Mouse (Mus musculus): ENCODE data around the gene Sik3. TPM values are rescaled to one million over a fixed set of nuclear protein-coding genes. Genes with fewer than 3 reads are reported as not detected.

The Sik3 gene
- polyA plus RNA-seq, 1 experiment from 2014 or later: 10.2 TPM

DNA sequence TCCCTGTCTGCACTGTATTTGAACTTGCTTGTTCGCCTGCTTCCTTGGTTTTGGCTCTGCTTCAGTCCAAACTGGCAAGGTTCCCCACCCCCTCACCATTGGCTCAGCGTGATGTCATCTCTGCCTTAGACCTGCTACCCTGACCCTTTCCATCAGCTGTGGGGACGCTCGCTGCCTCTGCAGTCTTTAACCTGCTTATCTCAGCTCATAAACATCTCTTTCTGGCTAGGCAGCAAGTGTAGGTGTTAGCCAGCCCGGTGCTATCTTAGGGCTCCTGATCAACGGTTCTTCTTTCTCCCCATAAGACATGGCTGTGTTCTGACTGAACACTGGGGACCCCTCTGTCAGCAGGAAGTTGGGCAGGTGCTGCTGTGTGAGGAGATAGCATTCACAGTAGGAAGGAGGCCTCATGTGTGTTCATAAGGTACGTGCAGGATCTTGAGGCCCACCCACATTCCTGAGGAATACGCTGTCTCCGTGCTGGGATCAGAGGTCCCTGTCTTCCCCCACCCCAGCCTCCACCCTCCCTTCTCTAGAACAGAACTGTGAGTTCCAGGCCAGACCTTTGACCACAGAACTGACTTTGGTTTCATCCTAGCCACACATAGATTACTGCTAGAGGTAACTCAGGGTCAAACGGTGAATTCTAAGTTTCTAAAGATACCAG is 194.3 kb downstream of the Sik3 start:
- no peak overlapping the region for H3K4me2 ChIP-seq
- H3K9ac ChIP-seq: no peak overlapping the region
- no peaks in the 10 kb centered on the region for H3K9me3 ChIP-seq (replicated peaks)
- no peak overlapping the region for H3K4me3 ChIP-seq (replicated peaks)
- H3K4me1 ChIP-seq: 0 out of 2 replicates have a peak, but pooled peaks cover 3% of the 10 kb centered on the region
- 61% methylated on average over 10 of the region's 10 CpGs for WGBS
- no peaks in the 10 kb centered on the region for H3K27me3 ChIP-seq
- H3K36me3 ChIP-seq: peaks cover 85% of the 10 kb centered on the region
- 0 out of 2 replicates have a peak, but pooled peaks have one; percentile 43 for ATAC-seq (replicated peaks; ENCODE audit: low FRiP score)
- H3K27ac ChIP-seq: 0 out of 2 replicates have a peak overlapping the region, but pooled peaks have one; percentile 16

DNA sequence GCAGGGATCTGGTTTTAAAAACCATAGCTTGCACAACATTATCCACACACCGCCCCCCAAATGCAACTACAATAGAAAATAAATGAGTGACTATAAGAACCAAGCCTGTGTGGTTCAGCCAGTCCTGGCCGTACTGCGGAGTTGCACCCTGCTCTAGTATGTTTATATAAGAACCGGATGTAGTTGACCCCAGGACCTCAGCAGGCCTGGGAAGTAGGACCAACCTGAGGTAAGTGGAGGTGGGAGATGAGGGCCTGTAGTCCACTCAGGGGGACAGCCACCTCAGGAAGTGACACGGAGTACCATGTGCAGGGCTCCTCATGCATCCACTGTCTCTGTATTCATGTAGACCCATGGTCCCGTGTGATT is 194.9 kb downstream of the Sik3 start:
- no peak overlapping the region for H3K27ac ChIP-seq
- peaks cover 85% of the 10 kb centered on the region for H3K36me3 ChIP-seq
- WGBS: 58% methylated on average over 6 of the region's 6 CpGs

DNA sequence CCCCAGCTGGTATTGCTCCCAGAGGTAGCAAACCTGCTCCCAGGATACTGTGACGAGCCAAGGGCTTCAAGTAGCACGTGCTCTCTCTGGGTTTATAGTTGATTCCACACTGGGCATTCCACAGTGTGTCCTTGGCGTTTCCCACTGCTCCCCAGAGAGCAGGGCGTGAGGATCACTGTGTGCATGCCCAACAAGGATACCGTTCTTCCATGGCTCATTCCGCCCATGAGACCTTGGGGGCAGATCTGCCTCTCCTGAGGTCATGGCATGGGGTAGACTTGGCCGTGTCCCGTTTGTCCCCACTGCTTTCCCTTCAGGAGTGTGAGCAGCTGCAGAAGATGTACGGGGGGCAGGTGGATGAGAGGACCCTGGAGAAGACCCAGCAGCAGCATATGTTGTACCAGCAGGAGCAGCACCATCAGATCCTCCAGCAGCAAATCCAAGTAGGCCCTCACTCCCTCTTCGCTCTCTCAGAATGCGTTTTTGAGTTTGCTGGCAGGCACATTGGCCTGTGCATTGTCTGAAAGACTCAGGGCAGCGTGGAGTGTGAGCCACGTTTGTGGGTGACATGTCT is 195.9 kb downstream of the Sik3 start:
- no peaks in the 10 kb centered on the region for H3K27me3 ChIP-seq
- H3K36me3 ChIP-seq: peaks cover 87% of the 10 kb centered on the region
- ATAC-seq (replicated peaks; ENCODE audit: low FRiP score): no peak
- H3K27ac ChIP-seq: no peak overlapping the region
- no peak overlapping the region for H3K9ac ChIP-seq
- 0 out of 2 replicates have a peak, but pooled peaks cover 3% of the 10 kb centered on the region for H3K4me1 ChIP-seq
- no peaks in the 10 kb centered on the region for H3K9me3 ChIP-seq (replicated peaks)
- H3K4me2 ChIP-seq: no peak overlapping the region
- no peak overlapping the region for H3K4me3 ChIP-seq (replicated peaks)
- WGBS: 87% methylated on average over 13 of the region's 13 CpGs

More for the DNA sequence above, 194.9 kb downstream of the Sik3 start:
- ATAC-seq (replicated peaks; ENCODE audit: low FRiP score): no peak
- 0 out of 2 replicates have a peak, but pooled peaks cover 3% of the 10 kb centered on the region for H3K4me1 ChIP-seq
- H3K27me3 ChIP-seq: no peaks in the 10 kb centered on the region
- H3K4me2 ChIP-seq: no peak overlapping the region
- H3K9ac ChIP-seq: no peak overlapping the region
- H3K9me3 ChIP-seq (replicated peaks): no peaks in the 10 kb centered on the region
- no peak overlapping the region for H3K4me3 ChIP-seq (replicated peaks)

DNA sequence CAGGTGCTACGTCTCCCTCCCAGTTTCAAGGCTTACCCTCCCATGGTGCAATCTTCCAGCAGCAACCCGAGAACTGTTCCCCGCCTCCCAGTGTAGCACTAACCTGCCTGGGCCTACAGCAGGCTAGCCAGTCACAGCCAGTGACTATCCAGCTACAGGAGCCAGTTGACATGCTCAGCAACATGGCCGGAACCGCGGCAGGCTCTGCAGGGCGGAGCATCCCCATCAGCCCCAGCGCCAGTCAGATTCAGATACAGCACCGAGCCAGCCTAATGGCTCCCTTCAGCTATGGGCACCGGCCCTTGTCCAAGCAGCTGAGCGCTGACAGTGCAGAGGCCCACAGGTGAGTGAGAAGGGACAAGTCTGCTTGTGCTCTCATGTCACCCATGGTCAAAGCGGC is 197.9 kb downstream of the Sik3 start:
- no peaks in the 10 kb centered on the region for H3K9me3 ChIP-seq (replicated peaks)
- WGBS: 91% methylated on average over 12 of the region's 12 CpGs

DNA sequence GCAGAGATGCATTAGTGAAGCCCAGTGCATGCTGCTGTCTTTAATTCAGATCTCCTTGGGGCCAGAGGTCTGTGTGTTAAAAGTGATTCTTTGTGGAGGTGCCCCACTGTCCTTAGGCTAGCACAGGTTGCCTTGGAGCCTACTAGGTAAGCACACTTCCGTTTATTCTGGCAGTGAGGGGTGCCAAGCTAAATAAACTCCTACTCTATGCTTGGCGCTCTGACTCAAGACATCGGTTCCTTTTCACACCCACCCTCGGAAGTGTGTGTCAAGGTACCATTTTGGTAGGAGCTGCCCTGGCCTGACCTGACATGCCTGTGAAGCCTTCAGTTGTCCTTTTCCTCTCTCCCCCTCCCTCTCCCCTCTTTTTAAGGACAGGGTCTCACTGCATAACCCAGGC is 201.7 kb downstream of the Sik3 start:
- peaks cover 61% of the 10 kb centered on the region for H3K36me3 ChIP-seq
- H3K4me3 ChIP-seq (replicated peaks): no peak overlapping the region

More for the DNA sequence above, 197.9 kb downstream of the Sik3 start:
- Histone ChIP-seq H3K4me3 (replicated peaks) (no peak overlapping the region), H3K4me2 (no peak overlapping the region), H3K27ac (no peak overlapping the region), H3K4me1 (0 out of 2 replicates have a peak, but pooled peaks cover 3% of the 10 kb centered on the region), H3K27me3 (no peaks in the 10 kb centered on the region), H3K9ac (no peak overlapping the region), H3K36me3 (peaks cover 80% of the 10 kb centered on the region)
- ATAC-seq (replicated peaks; ENCODE audit: low FRiP score): no peak

GRCm38 (mm10) chr9:46214946-46215337 is 202.3 kb downstream of the Sik3 start:
- Histone ChIP-seq H3K4me2 (no peak overlapping the region), H3K27ac (no peak overlapping the region), H3K27me3 (no peaks in the 10 kb centered on the region), H3K36me3 (peaks cover 63% of the 10 kb centered on the region), H3K9me3 (replicated peaks) (no peaks in the 10 kb centered on the region), H3K4me3 (replicated peaks) (no peak overlapping the region), H3K4me1 (no peaks in the 10 kb centered on the region), H3K9ac (no peak overlapping the region)
- 87% methylated on average over 10 of the region's 10 CpGs for WGBS
- ATAC-seq (replicated peaks; ENCODE audit: low FRiP score): no peak

More for the DNA sequence above, 201.7 kb downstream of the Sik3 start:
- no peak overlapping the region for H3K4me2 ChIP-seq
- ATAC-seq (replicated peaks; ENCODE audit: low FRiP score): no peak
- H3K4me1 ChIP-seq: no peaks in the 10 kb centered on the region
- H3K9ac ChIP-seq: no peak overlapping the region
- no peaks in the 10 kb centered on the region for H3K9me3 ChIP-seq (replicated peaks)
- WGBS: 78% methylated on average over 4 of the region's 4 CpGs
- H3K27ac ChIP-seq: no peak overlapping the region
- no peaks in the 10 kb centered on the region for H3K27me3 ChIP-seq

DNA sequence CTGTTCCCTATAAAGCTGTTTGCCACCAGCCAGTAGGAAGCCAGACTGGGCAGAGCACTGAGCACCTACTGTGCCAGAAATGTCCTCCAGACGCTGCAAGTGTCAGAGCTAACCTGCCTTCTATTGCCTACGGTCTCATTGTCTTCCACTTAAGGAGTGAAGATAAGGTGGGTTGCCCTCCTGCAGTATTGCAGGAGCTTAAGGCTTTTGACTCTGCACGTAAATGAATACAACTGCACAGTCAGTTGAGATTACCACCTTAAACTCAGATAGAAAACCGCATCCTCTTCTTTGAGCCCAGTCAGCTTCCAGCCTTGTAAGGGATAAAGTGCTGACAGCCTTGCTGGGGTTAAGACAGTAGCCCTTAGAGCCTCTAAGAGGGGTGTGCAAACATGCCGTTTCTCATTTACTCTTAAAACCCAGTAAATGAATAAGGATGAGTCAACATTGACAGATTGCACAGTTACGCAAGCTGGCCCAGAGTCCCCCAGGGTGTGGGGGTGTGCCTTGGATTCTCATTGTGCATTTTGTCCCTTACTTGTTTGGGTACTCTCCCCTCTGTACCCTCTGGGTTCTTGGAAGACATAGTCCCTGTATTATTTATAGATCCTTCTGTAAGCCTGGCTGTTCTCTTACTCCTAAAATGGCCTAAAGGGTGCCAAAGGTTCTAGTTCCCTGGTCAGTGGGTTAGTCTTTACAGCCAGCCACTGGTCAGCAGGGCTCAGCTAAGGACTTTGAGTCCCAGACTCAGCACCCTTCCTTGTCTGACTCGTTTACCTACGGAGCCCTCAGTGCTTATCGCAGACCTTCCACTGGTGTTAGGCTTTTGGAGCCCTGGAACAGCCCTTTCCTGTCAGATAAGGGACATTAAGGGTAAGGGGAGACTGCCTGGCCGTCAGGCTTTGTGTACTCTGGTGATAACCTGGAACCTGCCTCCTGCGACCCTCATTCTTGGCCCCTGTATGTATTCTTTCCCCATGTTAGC is 203.0 kb downstream of the Sik3 start:
- Histone ChIP-seq H3K27ac (no peak overlapping the region), H3K36me3 (peaks cover 64% of the 10 kb centered on the region), H3K4me3 (replicated peaks) (no peak overlapping the region), H3K9me3 (replicated peaks) (no peaks in the 10 kb centered on the region), H3K4me1 (no peaks in the 10 kb centered on the region), H3K9ac (no peak overlapping the region), H3K4me2 (no peak overlapping the region), H3K27me3 (no peaks in the 10 kb centered on the region)
- WGBS: 81% methylated on average over 11 of the region's 11 CpGs
- no peak for ATAC-seq (replicated peaks; ENCODE audit: low FRiP score)

- Histone ChIP-seq H3K27ac (no peak overlapping the region), H3K27me3 (no peaks in the 10 kb centered on the region), H3K9ac (no peak overlapping the region), H3K36me3 (peaks cover 63% of the 10 kb centered on the region), H3K9me3 (replicated peaks) (no peaks in the 10 kb centered on the region), H3K4me1 (no peaks in the 10 kb centered on the region), H3K4me3 (replicated peaks) (no peak overlapping the region), H3K4me2 (no peak overlapping the region)
- ATAC-seq (replicated peaks; ENCODE audit: low FRiP score): no peak
- 95% methylated on average over 13 of the region's 13 CpGs for WGBS
These were observed 204.3 kb downstream of the Sik3 start for GRCm38 (mm10) chr9:46216744-46217470.

GRCm38 (mm10) chr9:46218176-46218575 is 205.6 kb downstream of the Sik3 start:
- ATAC-seq (replicated peaks; ENCODE audit: low FRiP score): no peak
- H3K4me3 ChIP-seq (replicated peaks): no peak overlapping the region
- H3K27ac ChIP-seq: no peak overlapping the region
- no peak overlapping the region for H3K4me2 ChIP-seq
- H3K9ac ChIP-seq: no peak overlapping the region
- no peaks in the 10 kb centered on the region for H3K9me3 ChIP-seq (replicated peaks)
- peaks cover 62% of the 10 kb centered on the region for H3K36me3 ChIP-seq
- no peaks in the 10 kb centered on the region for H3K27me3 ChIP-seq
- 68% methylated on average over 9 of the region's 9 CpGs for WGBS
- H3K4me1 ChIP-seq: no peaks in the 10 kb centered on the region

GRCm38 (mm10) chr9:46223090-46223489 is 210.5 kb downstream of the Sik3 start:
- no peak overlapping the region for H3K9ac ChIP-seq
- no peak for ATAC-seq (replicated peaks; ENCODE audit: low FRiP score)
- H3K36me3 ChIP-seq: peaks cover 37% of the 10 kb centered on the region
- H3K9me3 ChIP-seq (replicated peaks): no peaks in the 10 kb centered on the region
- no peaks in the 10 kb centered on the region for H3K4me1 ChIP-seq
- no peak overlapping the region for H3K27ac ChIP-seq
- H3K4me2 ChIP-seq: no peak overlapping the region
- no peaks in the 10 kb centered on the region for H3K27me3 ChIP-seq
- no peak overlapping the region for H3K4me3 ChIP-seq (replicated peaks)
- 82% methylated on average over 6 of the region's 6 CpGs for WGBS

GRCm38 (mm10) chr9:46224101-46224500 is 211.5 kb downstream of the Sik3 start:
- Histone ChIP-seq H3K9me3 (replicated peaks) (no peaks in the 10 kb centered on the region), H3K4me3 (replicated peaks) (no peak overlapping the region), H3K4me2 (no peak overlapping the region), H3K4me1 (no peaks in the 10 kb centered on the region), H3K27ac (no peak overlapping the region), H3K9ac (no peak overlapping the region), H3K27me3 (no peaks in the 10 kb centered on the region), H3K36me3 (peaks cover 36% of the 10 kb centered on the region)
- no peak for ATAC-seq (replicated peaks; ENCODE audit: low FRiP score)
- 73% methylated on average over 3 of the region's 3 CpGs for WGBS

All from kidney, embryonic 15.5 days (tissue).